Mouse (Mus musculus): ENCODE data around the gene Kctd7.

GRCm38 (mm10) chr5:130101724-130102123 lies 42.9 kb upstream of the Kctd7 start:
- no peak for TF ChIP-seq MAFK (IDR thresholded peaks at IDR 0.05; ENCODE audit: insufficient read depth, low read depth, low read length)
- no peak for TF ChIP-seq ZNF384 (IDR thresholded peaks at IDR 0.05; ENCODE audit: low read depth, low read length)
- no peak for TF ChIP-seq ZC3H11A (IDR thresholded peaks at IDR 0.05; ENCODE audit: borderline replicate concordance, low read depth, low read length)
- no peak for TF ChIP-seq CHD2 (IDR thresholded peaks at IDR 0.05; ENCODE audit: low read depth, low read length)
